Mouse (Mus musculus) urinary bladder, postnatal 0 days (tissue): ENCODE data around the gene Gm9936. TPM values are rescaled to one million over a fixed set of nuclear protein-coding genes. Genes with fewer than 3 reads are reported as not detected.

Experiments
- microRNA-seq: library from miRNA; unstranded; fragments of <30 nt; microRNA quantifications from one replicate; pipeline ENCODE4, GENCODE M21; 2016
- polyA plus RNA-seq: library from polyadenylated mRNA; unstranded; fragments of >200 nt; fragmentation: Nextera tagmentation; extraction: Ambion mirVana; gene quantifications from 2 replicates; pipeline ENCODE4 v1.2.1, GENCODE M21; 2015

Gene Gm9936
- 0.05 TPM in 1 of 2 replicates, not detected in the other for polyA plus RNA-seq

DNA sequence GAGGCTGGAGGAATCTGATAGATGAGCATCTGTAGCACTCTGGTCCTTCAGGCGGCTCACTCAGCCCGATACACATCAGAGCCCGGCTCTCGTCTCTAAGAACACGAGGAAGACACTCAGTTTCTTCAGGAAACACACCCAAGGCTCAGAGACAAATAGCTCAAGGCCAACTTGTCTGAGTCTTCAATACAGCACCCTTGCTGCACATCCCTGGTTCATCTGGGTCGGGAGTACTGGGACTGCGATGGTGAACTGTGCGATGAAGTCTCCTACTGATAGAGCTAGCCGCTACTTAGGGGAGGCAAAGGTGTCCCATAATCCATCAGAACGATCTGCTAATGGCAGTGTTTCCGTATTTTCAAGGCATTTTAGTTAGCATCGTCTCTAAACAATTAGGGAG lies at the start of gene Gm9936:
Gm9936 (minus strand) TSS at position 101 of the 400 bp plus-strand sequence.

DNA sequence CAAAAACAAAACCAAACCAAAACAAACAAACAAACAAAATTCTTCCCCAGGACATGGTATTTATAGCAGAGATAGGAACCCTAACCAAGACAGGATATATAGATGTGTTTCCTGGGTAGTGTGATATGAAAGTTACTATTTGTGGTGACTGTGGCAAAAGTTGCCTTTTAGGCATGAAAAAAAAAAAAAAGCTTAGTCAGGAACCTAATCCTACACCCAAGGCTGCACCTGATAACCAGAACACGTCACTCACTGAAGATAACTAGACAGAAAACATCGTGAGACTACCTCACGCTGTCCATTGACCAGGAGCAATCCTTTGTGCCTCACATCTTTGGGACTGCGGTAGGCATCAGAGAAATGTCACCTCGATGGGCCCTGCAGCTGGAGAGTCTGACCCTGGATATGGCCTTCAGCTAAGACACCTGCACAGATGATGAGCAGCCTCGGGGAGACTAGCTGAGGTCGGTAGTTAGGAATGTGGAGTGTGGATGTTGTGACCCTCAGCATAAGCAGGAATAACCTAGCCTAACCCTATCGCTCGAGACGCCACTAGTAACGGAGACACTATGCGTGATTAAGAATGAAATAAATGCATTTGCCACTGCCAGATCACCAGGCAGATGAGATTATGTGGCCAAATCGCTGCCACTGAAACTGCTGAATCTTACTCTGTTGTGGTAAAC lies 38.3 kb upstream of the Gm9936 start, which contains the start of gene Oasl2:
Oasl2 (plus strand) TSS at position 249 of the 686 bp plus-strand sequence.

GRCm38 (mm10) chr5:114853364-114853763 lies 5.1 kb downstream of the Gm9936 start, which contains the start of gene 4930519G04Rik:
Gene 4930519G04Rik (plus strand): TSS chr5:114853664.

GRCm38 (mm10) chr5:114822796-114823688 lies 35.4 kb downstream of the Gm9936 start, which contains the start of gene 1500011B03Rik:
Gene 1500011B03Rik (minus strand): TSS chr5:114823468.

Small RNA genes lying within 50 kb of the gene (microRNA-seq; reads per million reads assigned to microRNA genes)
- 9.0 reads per million, percentile 18 among the genes with 10 or more reads in this experiment for gene Mir6240

Other genes with a start within 250 kb of the Gm9936 start
- gene Trpv4, start 200.3 kb downstream of the Gm9936 start, polyA plus RNA-seq = 5.9 and 6.1 TPM in 2 replicates
- 146 and 158 TPM in 2 replicates for gene Gltp, start 167.7 kb downstream of the Gm9936 start, polyA plus RNA-seq
- 5.2 and 6.0 TPM in 2 replicates for gene Tchp, start 150.9 kb downstream of the Gm9936 start, polyA plus RNA-seq
- gene Ankrd13a, start 84.0 kb downstream of the Gm9936 start, polyA plus RNA-seq = 34.1 and 37.7 TPM in 2 replicates
- gene Git2, start 83.2 kb downstream of the Gm9936 start, polyA plus RNA-seq = 20.5 and 21.3 TPM in 2 replicates
- 76.9 and 78.8 TPM in 2 replicates for gene 1500011B03Rik, start 35.2 kb downstream of the Gm9936 start, polyA plus RNA-seq
- not detected in 2 replicates for gene 4930519G04Rik, start 5.0 kb downstream of the Gm9936 start, polyA plus RNA-seq
- 12.3 and 19.8 TPM in 2 replicates for gene Oasl2, start 38.3 kb upstream of the Gm9936 start, polyA plus RNA-seq
- gene Oasl1, start 64.6 kb upstream of the Gm9936 start, polyA plus RNA-seq = 1.3 and 1.9 TPM in 2 replicates
- 37.9 and 47.7 TPM in 2 replicates for gene 2210016L21Rik, start 83.5 kb upstream of the Gm9936 start, polyA plus RNA-seq
- gene Hnf1a, start 112.4 kb upstream of the Gm9936 start, polyA plus RNA-seq = 0.12 and 0.17 TPM in 2 replicates
- gene Sppl3, start 152.5 kb upstream of the Gm9936 start, polyA plus RNA-seq = 18.3 and 20.3 TPM in 2 replicates
- gene Gm10401, start 239.6 kb upstream of the Gm9936 start, polyA plus RNA-seq = 29.1 and 29.8 TPM in 2 replicates